Mouse (Mus musculus): ENCODE results near the gene Gm17651. TPM values are rescaled to one million over a fixed set of nuclear protein-coding genes. Genes with fewer than 3 reads are reported as not detected.

Gm17651 gene
- total RNA-seq, 2 experiments from 2014 or later, result not detected

GRCm38 (mm10) chr3:97678416-97678815 lies 3.9 kb upstream of the Gm17651 start:
- DNase-seq, result no peak

DNA sequence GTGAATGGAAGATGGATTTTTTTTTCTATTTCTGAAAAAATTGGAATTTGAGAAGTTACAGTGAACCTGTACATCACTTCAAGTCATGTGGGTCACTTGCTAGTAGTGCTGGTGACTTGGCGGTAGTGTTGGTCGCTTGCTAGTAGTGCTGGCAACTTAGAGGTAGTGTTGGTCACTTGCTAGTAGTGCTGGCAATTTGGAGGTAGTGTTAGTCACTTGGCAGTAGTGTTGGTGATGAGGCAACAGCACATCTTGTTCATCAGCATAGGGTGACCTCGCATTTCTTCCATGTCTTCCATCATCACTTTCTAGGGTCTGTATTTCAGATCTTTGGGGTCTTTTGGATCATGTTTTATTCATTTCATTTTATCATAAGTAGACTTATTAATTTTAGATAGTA lies 1.6 kb upstream of the Gm17651 start:
- DNase-seq, result no peak

DNA sequence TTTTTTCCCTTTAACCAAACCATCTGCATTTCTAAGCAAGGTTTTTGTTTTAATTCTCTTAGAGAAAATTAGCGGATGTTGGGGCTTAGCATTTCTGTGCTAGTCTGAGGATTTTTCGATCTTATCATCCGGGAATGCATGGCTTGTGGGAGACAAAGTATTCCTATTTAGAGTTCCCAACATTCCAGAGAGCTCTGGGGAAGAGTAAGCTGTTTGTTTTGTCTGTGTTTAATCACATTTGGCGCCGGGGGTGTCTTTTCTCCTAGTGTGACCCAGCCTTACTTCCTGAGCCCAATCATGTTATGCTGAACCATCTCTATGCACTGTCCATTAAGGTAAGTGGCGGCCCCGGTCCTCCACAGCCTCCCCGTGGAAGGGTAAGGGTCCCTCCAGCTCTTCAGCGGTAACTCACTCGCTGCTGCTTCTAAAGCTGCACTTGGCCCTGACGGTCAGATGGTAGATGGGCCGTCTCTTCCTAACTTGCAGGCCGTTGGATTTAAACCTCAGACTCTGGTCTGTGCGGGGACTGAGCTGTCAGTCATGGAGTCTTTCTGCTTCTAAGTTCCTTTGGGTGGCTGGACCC lies 7.3 kb downstream of the Gm17651 start:
- no peak for DNase-seq

GRCm38 (mm10) chr3:97666154-97666553 lies 8.3 kb downstream of the Gm17651 start:
- DNase-seq, result no peak

DNA sequence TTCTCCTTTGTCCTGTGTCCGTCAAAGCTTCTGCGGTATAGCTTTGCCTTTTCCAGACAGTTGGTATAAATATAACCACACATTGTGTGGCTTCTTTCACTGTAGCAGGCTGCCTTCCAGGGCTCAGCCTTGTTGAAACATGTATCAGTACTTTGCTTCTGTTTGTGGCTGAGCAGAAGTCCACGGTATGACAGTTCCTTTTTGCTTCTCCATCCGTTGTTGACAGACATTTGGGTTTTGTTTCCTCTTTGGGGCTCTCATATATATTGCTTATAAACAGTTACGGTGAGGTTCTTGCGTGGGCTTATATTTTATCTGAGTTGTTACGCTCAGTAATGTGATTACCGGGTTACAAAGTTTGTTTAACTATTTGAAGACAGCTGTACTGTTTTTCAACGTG lies 9.0 kb downstream of the Gm17651 start:
- DNase-seq, result no peak

DNA sequence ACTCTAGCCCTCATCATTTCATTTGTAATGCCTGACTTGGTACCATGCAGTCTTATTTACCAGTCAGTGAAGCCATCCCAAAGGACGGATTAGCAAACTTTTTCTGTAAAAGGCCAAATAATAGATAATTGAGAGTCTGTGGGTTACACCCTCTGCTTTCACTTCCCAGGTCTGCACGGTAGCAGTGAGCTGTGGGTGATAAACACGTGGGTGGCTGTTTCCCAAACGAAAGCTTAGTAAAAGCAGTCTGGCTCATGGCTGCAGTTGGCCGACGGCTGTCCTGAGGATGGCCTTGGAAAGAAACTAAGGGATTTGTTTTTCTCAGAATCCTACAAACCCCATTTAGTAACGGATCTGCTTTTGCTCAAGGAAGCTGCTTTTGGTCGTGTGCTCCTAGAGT lies 13.3 kb downstream of the Gm17651 start:
- no peak for DNase-seq

DNA sequence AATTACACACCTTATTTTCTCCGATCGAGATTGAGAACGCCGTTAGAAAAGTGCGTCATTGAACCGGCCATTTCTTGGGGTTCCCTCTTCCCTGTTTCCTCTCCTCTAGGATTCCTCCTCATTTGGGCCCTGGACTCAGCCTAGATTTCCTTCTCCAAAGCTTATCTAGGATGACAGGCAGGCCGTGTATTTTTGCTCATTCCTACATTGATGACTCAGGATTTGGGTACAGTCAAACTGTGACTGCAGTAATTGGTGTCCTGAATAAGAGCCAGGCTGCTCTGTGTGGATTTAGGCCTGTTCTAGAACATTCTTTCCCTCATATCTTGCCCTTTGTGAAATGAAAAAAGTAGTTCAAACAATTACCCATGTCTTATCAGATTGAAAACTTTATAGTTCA lies 14.7 kb downstream of the Gm17651 start:
- no peak for DNase-seq

GRCm38 (mm10) chr3:97658426-97659193 lies 15.9 kb downstream of the Gm17651 start:
- DNase-seq, result no peak

DNA sequence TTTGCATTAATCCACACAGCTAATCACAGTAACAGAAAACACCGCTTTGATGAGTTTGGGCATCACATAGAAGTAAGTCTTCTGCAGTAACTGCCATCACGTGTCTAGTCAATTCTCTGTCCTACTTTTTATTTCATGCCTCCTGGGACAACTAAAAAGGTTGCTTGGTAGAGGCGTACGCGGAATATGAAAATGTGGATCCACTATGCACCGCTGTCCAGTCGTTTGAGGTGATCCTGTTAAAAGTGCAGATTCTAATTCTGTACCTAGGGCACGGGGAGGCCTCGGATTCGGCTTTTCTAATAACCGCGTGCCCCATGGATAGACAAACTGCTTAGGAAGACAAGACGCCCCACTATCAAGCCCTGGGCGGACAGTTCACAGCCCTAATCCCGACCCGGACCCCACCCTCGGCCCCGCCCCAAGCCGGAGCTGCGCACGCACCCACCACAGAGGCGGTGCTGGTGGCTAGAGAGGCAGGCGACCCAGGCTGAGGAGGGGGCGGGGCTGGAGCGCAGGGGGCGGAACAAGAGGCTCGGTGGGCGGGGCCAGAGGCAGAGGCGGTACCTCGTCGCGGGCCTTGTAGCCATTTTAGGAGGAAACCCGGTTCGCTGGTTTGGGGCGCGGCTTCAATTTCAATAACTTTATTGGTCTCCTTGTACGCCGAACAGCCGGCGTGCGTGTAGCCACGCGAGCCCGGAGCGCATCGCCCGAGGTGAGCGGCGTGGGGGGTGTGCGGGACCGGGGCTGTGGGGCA lies 16.7 kb downstream of the Gm17651 start, which contains the start of gene Prkab2:
Gene Prkab2, plus strand, starts transcription at position 539 of the 757 bp plus-strand sequence.
- DNase-seq, result peak; percentile 100

- DNase-seq, result no peak
Measured at GRCm38 (mm10) chr3:97654901-97655300, 19.6 kb downstream of the Gm17651 start.

- DNase-seq, result no peak
Measured at GRCm38 (mm10) chr3:97653781-97654180, 20.7 kb downstream of the Gm17651 start.

DNA sequence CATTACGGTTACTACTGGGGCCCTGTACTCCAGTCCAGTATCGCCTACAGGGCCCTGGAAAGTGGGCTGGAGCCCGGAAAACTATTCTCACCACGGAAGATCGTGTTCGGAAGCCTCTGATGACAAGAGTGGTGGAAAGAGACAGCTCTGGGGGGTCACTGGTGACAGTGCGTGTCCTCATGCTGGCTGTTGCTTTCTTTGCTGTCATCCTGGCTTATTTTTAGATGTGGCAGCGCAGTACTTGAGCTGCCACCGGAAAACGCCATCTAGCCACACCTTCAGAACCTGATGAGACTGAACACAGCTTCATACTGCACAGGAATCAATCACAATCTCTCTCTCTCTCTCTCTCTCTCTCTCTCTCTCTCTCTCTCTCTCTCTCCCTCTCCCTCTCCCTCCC lies 22.9 kb downstream of the Gm17651 start:
- DNase-seq, result no peak

DNA sequence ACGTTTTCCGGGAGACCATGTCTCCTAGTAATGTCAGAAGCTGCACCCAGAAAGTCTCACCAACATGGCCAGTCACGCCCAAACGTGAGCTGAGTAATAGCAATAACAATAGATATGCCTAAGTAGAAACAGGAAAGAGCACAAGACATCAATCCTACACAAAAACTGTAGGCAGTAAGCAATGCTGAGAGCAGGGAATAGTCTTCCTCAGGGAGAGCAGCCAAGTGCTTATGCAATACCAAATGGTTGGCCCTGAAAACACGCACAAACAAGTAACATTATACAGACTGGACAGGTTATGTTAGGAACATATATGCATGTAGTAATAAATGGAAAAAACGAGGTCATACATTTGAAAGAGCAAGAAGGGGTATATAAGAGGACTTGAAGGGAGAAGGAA lies 25.0 kb downstream of the Gm17651 start:
- no peak for DNase-seq

DNA sequence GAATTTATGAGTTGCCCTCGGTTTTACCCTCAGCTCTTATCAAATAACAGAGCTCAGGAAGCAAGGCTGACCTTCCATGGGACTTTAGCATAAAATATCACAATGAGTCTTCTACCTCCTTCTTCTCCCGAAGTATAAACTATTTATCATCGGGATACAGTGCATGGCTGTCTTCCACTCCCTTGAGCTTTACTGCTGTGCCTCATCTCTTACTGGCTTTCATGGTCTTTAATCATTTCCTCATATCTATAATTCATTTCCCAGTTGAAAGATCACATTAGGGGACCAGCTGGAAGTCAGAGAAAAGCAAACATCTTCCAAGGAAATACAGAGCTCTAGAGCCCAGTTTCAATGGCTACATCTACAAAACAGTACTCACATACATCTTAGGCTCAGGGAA lies 25.5 kb downstream of the Gm17651 start:
- no peak for DNase-seq

DNA sequence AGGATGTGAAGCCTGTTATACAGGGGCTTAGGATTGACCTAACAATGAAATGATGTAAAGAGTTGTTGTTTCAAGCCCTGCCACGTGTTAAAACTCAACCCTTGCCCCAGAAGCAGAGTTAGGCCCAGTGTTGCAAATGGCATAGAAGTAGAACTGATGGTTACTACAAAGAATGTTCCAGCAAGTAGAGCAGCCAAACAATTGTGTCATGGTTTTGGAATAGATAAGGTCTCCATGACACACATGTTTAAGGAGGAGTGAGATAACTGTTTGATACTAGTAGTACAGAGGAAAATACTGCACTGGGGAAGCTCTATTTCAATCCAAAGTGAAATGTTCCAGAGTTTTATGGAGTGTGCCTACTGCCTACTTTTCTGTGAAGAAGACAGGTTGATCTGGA lies 26.0 kb downstream of the Gm17651 start:
- no peak for DNase-seq

GRCm38 (mm10) chr3:97642001-97642400 lies 32.5 kb downstream of the Gm17651 start:
- no peak for DNase-seq

- DNase-seq, result no peak
Measured at GRCm38 (mm10) chr3:97641396-97641795, 33.1 kb downstream of the Gm17651 start.

- DNase-seq, result peak; percentile 54
Measured at GRCm38 (mm10) chr3:97634288-97634761, 40.2 kb downstream of the Gm17651 start.

DNA sequence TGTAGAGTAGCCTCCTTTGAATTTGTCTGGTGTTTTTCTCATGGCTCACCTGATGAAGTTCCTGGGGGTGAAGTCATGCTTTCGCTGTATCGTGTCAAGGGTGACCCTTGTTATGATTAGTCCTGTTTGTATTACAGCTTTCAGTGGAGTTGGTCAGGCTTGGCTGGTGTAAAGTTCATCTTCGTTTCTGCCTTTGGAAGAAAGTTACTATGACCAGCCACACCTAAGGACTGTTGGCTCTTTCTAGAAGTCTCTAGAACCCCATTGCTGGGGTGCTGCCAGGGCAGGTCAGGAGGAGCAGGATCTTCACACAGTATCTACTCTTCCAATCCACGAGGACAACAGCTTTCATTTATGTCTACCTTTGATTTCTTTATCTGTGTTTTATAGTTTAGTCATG lies 41.0 kb downstream of the Gm17651 start:
- DNase-seq, result no peak

DNA sequence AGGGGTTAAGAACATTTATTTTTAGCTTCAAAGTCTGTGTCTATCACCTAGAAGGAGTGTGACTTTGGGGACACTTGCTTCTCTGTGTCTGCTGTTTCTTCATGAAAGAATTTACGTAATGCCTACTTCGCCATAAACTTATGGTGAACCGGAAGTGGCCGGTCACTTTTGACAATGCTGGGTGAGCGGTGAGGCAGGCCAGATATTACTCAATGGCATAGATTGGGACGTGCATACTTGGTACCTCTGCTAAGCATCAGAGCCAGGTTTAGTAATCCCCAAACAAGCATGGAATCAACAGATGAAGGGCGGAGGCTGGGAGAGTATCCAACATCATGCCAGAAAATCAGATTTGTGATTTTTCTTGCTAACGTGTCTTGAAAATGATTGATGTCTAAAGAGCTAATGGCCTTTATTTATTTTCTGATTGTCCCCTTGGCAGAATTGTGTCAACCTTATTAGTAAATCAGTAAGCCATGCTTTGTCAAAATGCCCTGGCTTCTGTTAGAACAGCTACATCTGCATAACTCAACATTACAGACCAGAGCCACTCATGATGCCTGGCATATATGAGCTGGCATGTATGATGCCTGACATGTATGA lies 43.1 kb downstream of the Gm17651 start:
- no peak for DNase-seq

- no peak for DNase-seq
Measured at GRCm38 (mm10) chr3:97630746-97631145, 43.7 kb downstream of the Gm17651 start.

- no peak for DNase-seq
Measured at GRCm38 (mm10) chr3:97629941-97630340, 44.6 kb downstream of the Gm17651 start.
